Mouse (Mus musculus) liver, embryonic 11.5 days (tissue): Measurements from ENCODE around the gene Dok7. TPM values are rescaled to one million over a fixed set of nuclear protein-coding genes. Genes with fewer than 3 reads are reported as not detected.

Experiments used
- ATAC-seq: fragments of 200-750 bp; cut with Nextera tagmentation; replicated peaks from 2 replicates; pipeline ENCODE4 v1.8.0; 2017; ENCODE audit warnings: moderate number of reproducible peaks, mild to moderate bottlenecking, moderate TSS enrichment, moderate library complexity; ENCODE audit not compliant: low FRiP score
- DNase-seq: peaks from one replicate; pipeline ENCODE4 v3.0.0-alpha.2; 2017; ENCODE audit warnings: low spot score
- H3K27ac ChIP-seq: fragments of 300-500 bp; sonication (generic); 2 replicates; pipeline ENCODE4 v1.5.1; 2014; ENCODE audit warnings: mild to moderate bottlenecking, low read depth, low read length, control low read depth
- H3K27me3 ChIP-seq: fragments of 300-500 bp; sonication (generic); replicated peaks from 2 replicates; pipeline ENCODE4 v1.6.1; 2014; ENCODE audit warnings: low read length, mixed read lengths; ENCODE audit not compliant: control insufficient read depth, insufficient read depth
- H3K36me3 ChIP-seq: fragments of 300-500 bp; sonication (generic); 2 replicates; pipeline ENCODE4 v1.6.1; 2014; ENCODE audit warnings: mild to moderate bottlenecking, low read length, moderate library complexity, mixed read lengths; ENCODE audit not compliant: control insufficient read depth, insufficient read depth
- H3K4me1 ChIP-seq: fragments of 300-500 bp; sonication (generic); replicated peaks from 2 replicates; pipeline ENCODE4 v1.6.1; 2014; ENCODE audit warnings: low read length, mixed read lengths; ENCODE audit not compliant: control insufficient read depth, insufficient read depth
- H3K4me2 ChIP-seq: fragments of 300-500 bp; sonication (generic); 2 replicates; pipeline ENCODE4 v1.6.1; 2014; ENCODE audit warnings: mild to moderate bottlenecking, control low read depth, moderate library complexity
- H3K4me3 ChIP-seq: fragments of 300-500 bp; sonication (generic); 2 replicates; pipeline ENCODE4 v1.5.1; 2014; ENCODE audit warnings: low read depth, low read length, control low read depth
- H3K9ac ChIP-seq: fragments of 300-500 bp; sonication (generic); 2 replicates; pipeline ENCODE4 v1.6.1; 2014; ENCODE audit warnings: low read depth, low read length, control low read depth
- H3K9me3 ChIP-seq: fragments of 300-500 bp; sonication (generic); 2 replicates; pipeline ENCODE4 v1.6.1; 2016; ENCODE audit warnings: low read length, inconsistent platforms, mixed read lengths; ENCODE audit not compliant: control insufficient read depth
- WGBS: fragments of 180-500 bp; shearing (Covaris S2); extraction: QIAGEN DNeasy Blood & Tissue Kit; methylation state at CpG from one replicate; pipeline ENCODE4 v1.1.7; 2014; 5-methylcytosine and 5-hydroxymethylcytosine counted together
- polyA plus RNA-seq: library from polyadenylated mRNA; unstranded; fragments of >200 nt; fragmentation: Nextera tagmentation; extraction: Ambion mirVana; gene quantifications from 2 replicates; pipeline ENCODE4 v1.2.1, GENCODE M21; 2014

Dok7 gene
- polyA plus RNA-seq, 1 experiment from 2014 or later: 0.29 TPM

GRCm38 (mm10) chr5:35029303-35029702, 27.3 kb upstream of the Dok7 start:
- 77% methylated on average over 1 of the region's 1 CpGs for WGBS
- Histone ChIP-seq H3K4me2 (no peak overlapping the region), H3K9ac (no peak overlapping the region), H3K27me3 (no peaks in the 10 kb centered on the region), H3K4me1 (peaks cover 9% of the 10 kb centered on the region), H3K36me3 (peaks cover 25% of the 10 kb centered on the region), H3K4me3 (no peak overlapping the region), H3K9me3 (no peaks in the 10 kb centered on the region), H3K27ac (no peak overlapping the region)
- no peak for DNase-seq
- no peak for ATAC-seq

GRCm38 (mm10) chr5:35029755-35030154, 26.8 kb upstream of the Dok7 start:
- Histone ChIP-seq H3K36me3 (peaks cover 25% of the 10 kb centered on the region), H3K9ac (no peak overlapping the region), H3K27ac (no peak overlapping the region), H3K4me1 (peaks cover 14% of the 10 kb centered on the region), H3K27me3 (no peaks in the 10 kb centered on the region), H3K4me2 (no peak overlapping the region), H3K4me3 (no peak overlapping the region), H3K9me3 (no peaks in the 10 kb centered on the region)
- WGBS: 88% methylated on average over 5 of the region's 5 CpGs
- ATAC-seq (no peak), DNase-seq (no peak)

GRCm38 (mm10) chr5:35033068-35033467, 23.5 kb upstream of the Dok7 start:
- ATAC-seq: no peak

GRCm38 (mm10) chr5:35033619-35034018, 22.9 kb upstream of the Dok7 start:
- no peak for DNase-seq
- no peak overlapping the region for H3K4me2 ChIP-seq
- H3K27ac ChIP-seq: peak overlapping the region; percentile 7; the same call in 1 of the 2 replicates
- no peaks in the 10 kb centered on the region for H3K9me3 ChIP-seq
- H3K4me3 ChIP-seq: no peak overlapping the region
- H3K4me1 ChIP-seq: peaks cover 27% of the 10 kb centered on the region
- H3K27me3 ChIP-seq: no peaks in the 10 kb centered on the region
- 67% methylated on average over 1 of the region's 1 CpGs for WGBS
- H3K36me3 ChIP-seq: peaks cover 11% of the 10 kb centered on the region
- ATAC-seq: no peak
- H3K9ac ChIP-seq: no peak overlapping the region

More at GRCm38 (mm10) chr5:35033068-35033467, 23.5 kb upstream of the Dok7 start:
- H3K4me3 ChIP-seq: no peak overlapping the region
- no peak for DNase-seq
- no peaks in the 10 kb centered on the region for H3K9me3 ChIP-seq
- H3K36me3 ChIP-seq: peaks cover 15% of the 10 kb centered on the region
- H3K27me3 ChIP-seq: no peaks in the 10 kb centered on the region
- H3K4me1 ChIP-seq: peaks cover 27% of the 10 kb centered on the region
- H3K27ac ChIP-seq: no peak overlapping the region
- no peak overlapping the region for H3K4me2 ChIP-seq
- no peak overlapping the region for H3K9ac ChIP-seq
- 77% methylated on average over 5 of the region's 5 CpGs for WGBS

- no peak overlapping the region for H3K9ac ChIP-seq
- no peak for DNase-seq
- no peaks in the 10 kb centered on the region for H3K27me3 ChIP-seq
- peak overlapping the region; percentile 40 for H3K27ac ChIP-seq
- H3K9me3 ChIP-seq: no peaks in the 10 kb centered on the region
- WGBS: 49% methylated on average over 5 of the region's 5 CpGs
- peaks cover 5% of the 10 kb centered on the region; the same call in 1 of the 2 replicates for H3K36me3 ChIP-seq
- H3K4me2 ChIP-seq: no peak overlapping the region; the same call in 1 of the 2 replicates
- ATAC-seq: 0 out of 2 replicates have a peak, but pooled peaks have one; percentile 13
- no peak overlapping the region for H3K4me3 ChIP-seq
- H3K4me1 ChIP-seq: peaks cover 27% of the 10 kb centered on the region
Observed at GRCm38 (mm10) chr5:35035141-35035540, 21.4 kb upstream of the Dok7 start.

GRCm38 (mm10) chr5:35035795-35036194, 20.8 kb upstream of the Dok7 start:
- peaks cover 5% of the 10 kb centered on the region; the same call in 1 of the 2 replicates for H3K36me3 ChIP-seq
- peaks cover 27% of the 10 kb centered on the region for H3K4me1 ChIP-seq
- H3K27me3 ChIP-seq: no peaks in the 10 kb centered on the region
- peak; percentile 52 for DNase-seq
- H3K9me3 ChIP-seq: no peaks in the 10 kb centered on the region
- ATAC-seq: peak; percentile 76
- WGBS: 29% methylated on average over 4 of the region's 4 CpGs
- H3K27ac ChIP-seq: peak overlapping the region; percentile 61; the same call in 1 of the 2 replicates
- no peak overlapping the region for H3K4me3 ChIP-seq
- H3K9ac ChIP-seq: no peak overlapping the region
- H3K4me2 ChIP-seq: no peak overlapping the region; the same call in 1 of the 2 replicates

- no peak overlapping the region for H3K4me3 ChIP-seq
- peaks cover 27% of the 10 kb centered on the region for H3K4me1 ChIP-seq
- H3K27me3 ChIP-seq: no peaks in the 10 kb centered on the region
- no peaks in the 10 kb centered on the region for H3K9me3 ChIP-seq
- DNase-seq (no peak), ATAC-seq (no peak)
- no peak overlapping the region for H3K9ac ChIP-seq
- no peak overlapping the region for H3K27ac ChIP-seq
- H3K4me2 ChIP-seq: no peak overlapping the region
- H3K36me3 ChIP-seq: no peaks in the 10 kb centered on the region; the same call in 1 of the 2 replicates
Observed at GRCm38 (mm10) chr5:35037438-35037837, 19.1 kb upstream of the Dok7 start.

- Histone ChIP-seq H3K9me3 (no peaks in the 10 kb centered on the region), H3K27me3 (no peaks in the 10 kb centered on the region), H3K4me1 (no peaks in the 10 kb centered on the region), H3K4me3 (peak within 1 kb of the TSS; percentile 16), H3K27ac (peak within 1 kb of the TSS; percentile 66; the same call in 1 of the 2 replicates), H3K4me2 (peak within 1 kb of the TSS; percentile 50), H3K36me3 (no peaks in the 10 kb centered on the region), H3K9ac (peak within 1 kb of the TSS; percentile 58)
- peak; percentile 52 for DNase-seq
- 39% methylated on average over 6 of the region's 6 CpGs for WGBS
- ATAC-seq: peak; percentile 62
Observed at GRCm38 (mm10) chr5:35041268-35041829, 15.2 kb upstream of the Dok7 start, which contains the start of gene Hgfac. TSS of gene Hgfac (plus strand) at chr5:35041509.
